Mouse (Mus musculus) retina, adult 2 months (tissue): ENCODE results near the gene Krtap2-4.

Experiments
- DNase-seq: peaks from one replicate; pipeline ENCODE4 v3.0.0-alpha.2; 2012; ENCODE audit warnings: low read depth, low spot score

Krtap2-4 gene

GRCm38 (mm10) chr11:99583245-99583704 is 31.4 kb downstream of the Krtap2-4 start, which contains the start of gene Krtap1-4:
TSS of gene Krtap1-4 (minus strand) at chr11:99583654.
- DNase-seq, result no peak

GRCm38 (mm10) chr11:99581564-99581963 is 33.1 kb downstream of the Krtap2-4 start:
- DNase-seq, result no peak

- DNase-seq, result no peak
Measured at GRCm38 (mm10) chr11:99581051-99581450, 33.6 kb downstream of the Krtap2-4 start.

GRCm38 (mm10) chr11:99580636-99581035 is 34.0 kb downstream of the Krtap2-4 start, which contains the start of gene Krtap1-5:
TSS of gene Krtap1-5 (minus strand) at chr11:99581016.
- no peak for DNase-seq

GRCm38 (mm10) chr11:99574106-99574505 is 40.5 kb downstream of the Krtap2-4 start:
- DNase-seq, result peak; percentile 20

- DNase-seq, result no peak
Measured at GRCm38 (mm10) chr11:99573164-99573563, 41.5 kb downstream of the Krtap2-4 start.

- DNase-seq, result no peak
Measured at GRCm38 (mm10) chr11:99566530-99566929, 48.1 kb downstream of the Krtap2-4 start, which contains the start of gene Krtap3-1. TSS of gene Krtap3-1 (minus strand) at chr11:99566630.
